Mouse (Mus musculus) v-Abl transformed pro-B cells (cell line): ENCODE measurements around the gene Fam213a.

ENCODE experiments used
- in situ Hi-C, 2 experiments: fragments of 400-800 bp; cut with MboI; formaldehyde crosslinking; loops; one replicate each; pipeline ENCODE4 v1.15.1; 2025; ENCODE audit not compliant: unreplicated experiment in 2 of 2

The Fam213a gene

DNA sequence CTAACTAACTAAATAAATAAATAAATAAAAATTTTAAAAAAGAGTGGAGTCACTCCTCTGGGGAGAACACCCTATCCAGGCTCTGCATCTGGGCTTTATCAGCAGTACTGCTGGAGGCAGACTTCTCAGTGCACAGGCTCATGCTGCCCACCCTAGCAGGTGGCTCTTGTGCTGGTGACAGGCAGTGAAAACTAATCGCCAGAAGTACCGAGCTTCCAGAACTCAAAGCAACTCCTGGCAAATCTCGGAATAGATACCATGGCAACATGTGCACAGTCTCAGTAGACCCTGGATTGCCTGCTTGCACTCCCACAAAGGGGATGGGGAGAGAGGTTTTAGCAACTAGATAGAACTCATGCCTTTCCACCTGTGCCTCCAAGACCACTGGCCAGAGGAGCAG is 6.7 kb downstream of the Fam213a start:
- in situ Hi-C loops = loop anchor here in 1 of 2 experiments (25.0 kb wide), 1 partner anchor 1620 kb away; no protein-coding TSS in a partner anchor

DNA sequence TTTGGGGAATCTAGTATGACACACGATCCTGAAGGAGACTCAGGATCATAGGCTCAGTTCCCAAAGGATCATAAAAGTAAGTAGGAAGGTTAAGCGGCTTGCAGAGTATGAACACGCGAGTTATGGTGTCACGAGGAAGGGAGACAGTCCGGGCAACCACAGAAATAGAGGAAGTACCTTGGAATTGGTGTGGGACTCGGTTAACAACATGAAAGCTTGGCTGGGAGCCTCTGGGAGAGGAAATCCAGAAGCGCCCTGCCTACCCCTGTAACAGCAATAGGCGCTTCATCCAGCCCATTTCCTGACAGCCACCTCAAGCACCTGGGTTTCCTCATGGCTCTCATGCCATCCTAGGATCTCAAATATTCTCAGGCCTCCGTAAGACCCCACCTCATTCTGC is 7.3 kb downstream of the Fam213a start:
- in situ Hi-C loops = loop anchor here in 1 of 2 experiments (25.0 kb wide), 1 partner anchor 1619 kb away; no protein-coding TSS in a partner anchor

DNA sequence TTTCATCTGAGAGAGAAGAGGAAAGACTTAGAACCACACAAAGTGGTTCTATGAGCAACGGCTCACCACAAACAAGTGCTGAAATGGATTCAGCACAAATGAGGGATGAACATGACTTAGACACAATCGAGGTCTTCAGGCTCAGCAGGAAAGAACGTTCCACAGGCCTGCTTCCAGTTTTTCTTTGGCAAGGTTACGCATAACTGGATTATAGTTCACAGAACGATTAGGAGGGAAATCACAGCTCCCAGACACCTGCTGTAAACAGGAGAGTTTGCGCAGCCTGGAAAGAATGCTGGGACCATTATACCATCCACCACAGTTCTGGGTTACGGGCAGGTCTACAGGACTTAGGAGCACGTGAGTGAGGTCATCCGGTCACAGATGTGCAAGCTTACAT is 7.9 kb downstream of the Fam213a start:
- in situ Hi-C loops = loop anchor here in 1 of 2 experiments (25.0 kb wide), 1 partner anchor 1618 kb away; no protein-coding TSS in a partner anchor

DNA sequence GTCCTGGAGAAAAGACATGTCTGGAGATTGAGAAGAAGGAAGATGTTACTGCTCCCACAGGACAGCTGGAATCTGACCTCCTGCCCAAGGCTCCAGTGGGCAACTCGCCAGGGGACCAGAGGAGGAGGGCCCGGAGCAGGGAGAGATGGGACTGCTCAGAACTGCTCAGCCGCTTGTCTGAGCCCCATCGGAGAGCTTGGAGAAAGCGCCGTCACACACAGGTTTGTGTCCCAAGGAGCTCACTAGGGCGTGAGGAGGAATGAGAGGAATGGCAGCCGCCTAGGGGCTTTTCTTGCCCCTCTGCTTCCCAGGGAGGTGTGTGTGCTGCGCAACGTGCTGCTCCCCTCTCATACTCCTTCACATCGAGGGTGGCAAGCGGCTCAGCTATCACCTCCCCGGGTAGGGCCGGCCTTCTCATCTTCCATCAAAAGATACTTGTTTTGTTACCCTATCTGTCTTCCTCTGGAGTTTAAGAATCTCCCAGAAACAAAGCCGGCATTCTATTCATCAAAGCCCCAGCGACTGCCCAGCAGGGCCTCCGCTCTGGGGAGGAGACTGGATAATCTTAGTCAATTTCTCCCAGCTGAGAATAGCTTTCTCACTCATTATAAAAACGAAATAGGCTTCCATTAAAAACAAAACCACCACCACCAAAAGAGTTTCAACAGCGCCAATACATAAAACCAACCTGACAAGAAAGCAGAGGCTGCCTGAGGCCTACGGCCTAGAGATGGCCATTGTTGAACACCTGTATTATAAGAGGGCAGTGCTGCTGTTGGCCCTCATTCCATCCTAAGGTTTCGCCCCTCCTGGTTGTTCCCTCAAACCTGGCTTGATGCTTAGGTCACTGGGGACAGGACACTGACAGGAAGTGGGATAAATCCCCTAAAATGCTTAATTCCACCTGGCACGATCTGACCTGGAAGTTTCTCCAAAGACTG is 9.1 kb downstream of the Fam213a start:
- in situ Hi-C loops = loop anchor here in 1 of 2 experiments (25.0 kb wide), 1 partner anchor 1617 kb away; no protein-coding TSS in a partner anchor

DNA sequence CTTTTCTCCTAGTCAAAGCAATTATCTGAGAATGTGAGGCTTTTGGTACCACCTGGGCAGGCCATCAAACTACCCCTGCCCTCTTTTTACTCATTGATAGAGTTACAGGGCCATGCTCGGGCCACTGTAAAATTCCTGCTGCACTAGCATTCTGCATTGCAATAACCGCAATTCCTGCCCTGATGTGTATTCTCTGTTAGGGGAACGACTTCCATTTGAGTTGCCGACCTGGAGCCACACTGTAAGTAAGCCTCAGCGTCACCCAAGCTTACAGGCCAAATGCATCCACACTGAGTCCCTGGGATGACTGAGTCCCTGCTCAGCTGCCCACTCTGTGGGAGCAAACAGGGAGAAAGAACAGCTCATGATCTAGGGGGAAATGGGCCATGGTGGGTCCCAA is 12.0 kb downstream of the Fam213a start:
- in situ Hi-C loops = loop anchor here in 1 of 2 experiments (25.0 kb wide), 1 partner anchor 1614 kb away; no protein-coding TSS in a partner anchor

DNA sequence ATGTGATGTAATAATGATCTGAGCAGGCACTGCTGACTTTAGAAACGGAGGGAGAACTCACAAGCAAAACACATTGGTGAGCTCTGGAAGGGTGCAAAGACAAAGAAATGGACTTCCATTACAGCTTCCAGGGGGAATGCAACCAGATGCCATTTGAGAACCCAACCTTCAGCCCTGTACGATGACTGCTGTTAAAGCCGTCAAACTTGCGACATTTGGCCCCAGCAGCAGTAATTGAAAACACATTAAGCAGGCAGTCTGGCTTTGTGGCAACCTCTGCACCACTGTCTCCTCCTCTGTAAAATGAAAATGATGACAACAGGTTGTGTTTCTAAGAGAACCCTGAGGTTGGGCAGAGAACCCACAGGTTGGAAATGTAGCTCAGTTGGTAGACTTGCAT is 12.8 kb downstream of the Fam213a start:
- in situ Hi-C loops = loop anchor here in 1 of 2 experiments (25.0 kb wide), 1 partner anchor 1614 kb away; no protein-coding TSS in a partner anchor

DNA sequence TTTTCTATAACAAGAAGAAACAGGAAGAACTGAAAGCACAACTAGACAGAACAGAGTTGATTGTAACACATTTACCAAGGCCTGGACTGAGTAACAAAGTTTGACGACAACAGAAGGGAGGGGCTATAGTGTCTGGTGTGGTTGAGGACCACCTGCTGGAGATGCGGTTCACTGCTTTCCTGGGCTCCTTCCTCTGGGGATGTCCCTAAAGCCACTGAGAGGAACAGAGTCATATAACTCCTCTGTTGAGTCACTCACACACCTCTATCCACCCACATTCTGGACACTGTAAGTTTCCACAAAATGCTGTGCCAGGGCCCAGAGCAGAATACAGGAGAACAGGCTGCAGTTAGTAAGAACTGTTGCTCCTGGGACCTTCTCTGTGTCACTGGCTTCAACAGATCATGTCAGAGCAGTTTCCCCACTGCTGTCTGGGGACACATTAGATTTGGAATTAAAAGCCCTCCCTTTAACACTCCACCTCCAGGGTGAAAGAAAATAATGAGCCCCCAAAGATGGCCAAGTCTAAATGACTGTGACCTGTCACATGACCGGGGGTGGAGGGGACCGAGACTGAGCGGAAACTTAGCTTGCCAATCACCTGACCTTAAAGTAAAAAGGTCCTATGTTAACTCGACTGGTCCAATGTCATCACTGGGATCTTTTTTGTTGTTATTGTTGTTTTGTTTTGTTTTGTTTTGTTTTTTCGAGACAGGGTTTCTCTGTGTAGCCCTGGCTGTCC is 13.5 kb downstream of the Fam213a start:
- in situ Hi-C loops = loop anchor here in 1 of 2 experiments (25.0 kb wide), 1 partner anchor 1613 kb away; no protein-coding TSS in a partner anchor

DNA sequence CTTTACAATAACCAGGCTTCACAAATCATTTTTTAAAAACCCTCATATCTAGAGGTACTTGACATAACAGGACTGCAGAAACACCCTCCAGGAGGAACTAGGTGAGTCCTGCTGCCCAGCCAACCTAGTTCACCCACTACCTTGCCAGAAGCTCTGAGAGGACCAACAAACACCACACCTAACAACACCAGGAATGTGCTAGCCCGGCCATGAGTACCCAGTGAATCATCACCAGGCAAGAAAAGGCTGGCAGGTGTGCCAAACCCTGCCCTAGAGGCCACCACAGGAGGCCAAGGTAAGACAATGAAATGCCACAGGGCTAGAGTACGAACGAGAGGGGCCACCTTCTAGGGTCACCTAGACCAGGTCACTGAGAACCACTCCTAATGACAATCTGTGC is 17.4 kb downstream of the Fam213a start:
- in situ Hi-C loops = no loop called here

DNA sequence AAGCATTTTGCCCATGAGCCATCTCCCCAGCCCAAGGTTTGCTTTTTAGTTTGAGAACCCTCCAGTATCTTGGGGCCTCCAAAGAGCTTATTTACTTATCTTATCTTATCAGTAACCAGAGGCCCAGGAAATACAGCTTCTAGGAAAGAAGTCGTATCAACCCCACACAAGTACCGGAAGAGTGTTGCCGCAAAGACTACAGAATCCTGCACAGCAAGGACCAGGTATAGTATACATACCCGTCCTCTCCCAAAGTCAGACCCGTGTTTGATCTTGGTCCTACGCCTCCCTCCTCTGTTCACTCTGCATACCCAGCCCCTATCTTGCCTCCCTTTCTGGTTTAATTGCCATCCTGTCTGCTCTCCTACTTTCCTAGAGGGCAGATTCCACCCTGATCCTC is 21.1 kb downstream of the Fam213a start:
- in situ Hi-C loops = no loop called here

DNA sequence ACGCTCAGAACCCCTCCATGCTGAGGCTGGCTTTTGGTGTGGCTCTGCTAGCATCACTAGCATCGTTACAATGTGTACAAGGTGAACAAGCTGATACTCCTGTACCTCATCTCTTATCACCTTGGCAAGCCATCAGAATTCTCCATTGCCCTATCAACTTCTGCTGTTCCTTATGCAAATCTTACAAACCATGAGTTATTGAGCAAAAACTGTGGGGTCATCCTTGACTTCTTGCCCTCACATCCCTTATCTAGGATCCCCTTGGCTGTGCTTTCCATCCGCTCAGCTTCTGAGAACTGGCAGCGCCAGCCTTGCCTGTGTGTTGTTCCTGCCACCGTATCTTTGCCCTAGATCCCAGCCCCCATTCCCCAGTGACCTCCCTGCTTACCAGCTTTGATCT is 24.8 kb downstream of the Fam213a start:
- in situ Hi-C loops = no loop called here

DNA sequence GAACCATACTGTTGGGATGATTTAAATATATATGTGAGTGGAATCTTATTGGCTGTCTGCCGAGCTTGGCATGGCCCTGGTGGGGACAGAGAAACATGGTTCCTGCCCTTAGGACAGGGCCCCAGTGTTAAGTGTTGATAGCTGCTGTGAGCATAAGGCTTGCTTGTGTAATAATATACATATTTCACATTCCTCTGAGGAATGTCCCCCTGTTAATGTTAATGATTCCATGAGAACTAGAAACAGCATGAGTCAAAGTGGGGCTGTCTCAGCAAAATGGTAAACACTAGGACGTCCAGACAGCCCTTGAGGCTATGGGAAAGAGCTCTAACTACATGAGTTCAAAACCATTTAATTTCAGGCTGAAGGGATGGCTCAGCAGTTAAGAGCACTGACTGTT is 26.4 kb downstream of the Fam213a start:
- in situ Hi-C loops = no loop called here

DNA sequence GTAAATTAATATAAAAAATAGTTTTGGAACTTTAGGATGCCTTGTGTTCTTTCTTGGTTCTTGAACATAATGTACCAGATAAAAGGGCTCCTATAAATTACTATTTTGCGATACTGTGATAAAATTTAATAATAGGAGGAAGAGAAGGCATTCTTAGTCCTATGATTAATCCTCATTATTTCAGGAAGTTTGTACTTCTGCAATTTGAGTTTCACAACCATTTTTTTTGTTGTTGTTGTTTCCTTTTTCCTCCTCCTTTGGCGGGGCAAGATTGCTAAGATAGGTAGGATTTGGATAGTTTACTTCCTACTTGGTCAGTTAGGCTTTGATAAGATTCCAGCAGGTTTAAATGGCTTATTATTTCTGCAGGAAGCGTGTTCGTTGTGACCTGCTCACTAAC is 28.0 kb downstream of the Fam213a start:
- in situ Hi-C loops = no loop called here

DNA sequence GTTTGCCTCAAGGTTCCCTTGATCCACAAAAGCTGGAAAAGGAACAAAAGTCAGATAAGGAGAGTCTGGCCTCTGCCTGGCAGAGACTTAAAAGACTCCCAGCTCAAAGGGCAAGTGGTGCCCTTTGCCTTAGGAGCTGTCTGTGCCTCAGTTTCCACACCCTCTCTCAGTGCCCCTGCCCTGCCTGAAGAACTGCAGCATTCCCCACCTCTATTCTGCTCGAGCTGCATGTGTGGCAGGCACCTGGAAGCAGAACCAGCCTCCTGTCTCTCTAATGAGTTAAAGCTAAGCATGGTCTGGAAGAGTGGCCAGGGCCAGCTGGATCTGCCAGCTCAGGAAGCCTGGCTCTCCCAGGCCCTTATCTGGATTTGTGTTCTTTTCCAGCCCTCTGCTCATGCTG is 33.9 kb downstream of the Fam213a start:
- in situ Hi-C loops = loop anchor here (5.0 to 10.0 kb wide), 4 partner anchors 53 to 1447 kb away; no protein-coding TSS in a partner anchor

DNA sequence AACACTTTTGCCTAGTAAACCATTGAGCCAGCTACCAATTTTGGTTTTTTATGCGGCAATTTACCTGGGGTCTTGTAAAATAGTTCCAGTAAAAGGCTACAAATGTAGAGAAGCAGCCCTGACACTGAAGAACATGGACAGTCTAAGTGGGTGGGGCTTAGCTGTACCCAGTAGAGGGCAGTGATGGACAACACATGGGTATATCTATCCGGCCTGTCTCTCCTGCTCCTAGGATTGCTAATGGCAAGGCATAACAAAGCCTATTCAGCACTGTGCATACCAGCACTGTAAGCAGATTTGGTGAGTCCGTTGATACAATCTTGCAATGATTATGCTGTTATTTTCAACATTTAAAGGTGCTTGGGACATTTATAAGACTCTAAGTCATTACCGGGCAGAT is 34.6 kb downstream of the Fam213a start:
- in situ Hi-C loops = loop anchor here (5.0 to 10.0 kb wide), 4 partner anchors 53 to 1447 kb away; no protein-coding TSS in a partner anchor

DNA sequence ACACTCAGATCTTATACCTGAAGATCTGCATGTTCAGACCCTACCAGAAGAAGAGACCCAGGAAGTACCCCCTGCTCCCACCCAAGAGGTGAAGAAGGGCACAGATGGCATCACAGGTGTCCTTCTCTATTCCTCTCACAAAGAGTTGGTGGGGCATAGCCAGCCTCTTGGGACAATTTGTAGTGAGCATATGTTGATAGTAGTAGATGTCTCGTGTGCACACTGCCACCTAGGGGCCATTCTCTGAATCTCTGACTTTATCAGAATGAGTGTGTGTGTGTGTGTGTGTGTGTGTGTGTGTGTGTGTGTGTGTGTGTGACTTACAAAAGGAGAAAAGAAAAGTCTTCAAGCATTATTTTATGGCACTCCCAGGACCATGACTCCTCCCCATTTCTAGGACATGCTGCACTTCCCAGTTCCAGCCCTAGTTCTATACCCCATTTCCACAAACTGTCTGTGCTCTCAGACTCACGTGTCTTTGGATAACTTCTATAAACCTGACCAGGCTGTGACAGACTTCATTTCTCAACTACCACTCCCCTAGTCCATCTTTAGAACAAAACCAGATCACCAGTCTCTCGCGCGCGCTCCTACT is 38.4 kb downstream of the Fam213a start:
- in situ Hi-C loops = loop anchor here (5.0 to 10.0 kb wide), 4 partner anchors 57 to 1443 kb away; no protein-coding TSS in a partner anchor

DNA sequence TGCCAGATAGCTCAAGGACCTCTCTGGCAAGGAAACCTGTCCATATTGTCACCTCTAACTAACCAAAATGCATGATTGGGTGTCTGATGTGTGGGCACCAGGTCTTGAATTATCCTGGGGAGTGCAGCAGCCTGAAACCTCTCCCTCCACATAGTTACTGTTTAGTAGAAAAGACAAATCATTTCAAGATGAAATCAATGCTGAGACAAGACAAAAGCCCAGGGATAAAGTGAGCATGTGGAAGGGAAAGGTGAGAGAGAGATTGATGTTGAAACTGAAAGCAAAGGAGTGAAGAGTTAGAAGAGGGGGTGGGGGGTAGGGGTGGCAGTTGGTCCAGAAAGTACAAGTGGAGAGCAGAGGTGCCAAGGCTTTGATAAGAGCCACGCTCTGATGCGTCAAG is 45.5 kb downstream of the Fam213a start:
- in situ Hi-C loops = no loop called here

DNA sequence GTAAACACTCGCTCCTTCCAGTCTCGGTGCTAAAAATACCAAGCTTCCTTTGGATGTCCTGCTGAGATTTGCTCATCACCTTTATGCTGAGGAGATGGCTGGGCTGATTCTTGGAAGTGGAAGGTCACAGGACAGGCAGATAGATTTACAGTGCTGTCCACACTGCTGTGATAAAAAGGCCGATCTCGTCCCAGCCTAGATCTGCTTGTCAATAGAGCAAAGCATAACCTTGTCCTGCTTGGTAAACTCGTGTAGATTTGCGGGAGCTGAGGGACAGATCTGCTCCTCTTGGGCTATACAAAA is 46.0 kb downstream of the Fam213a start:
- in situ Hi-C loops = no loop called here

DNA sequence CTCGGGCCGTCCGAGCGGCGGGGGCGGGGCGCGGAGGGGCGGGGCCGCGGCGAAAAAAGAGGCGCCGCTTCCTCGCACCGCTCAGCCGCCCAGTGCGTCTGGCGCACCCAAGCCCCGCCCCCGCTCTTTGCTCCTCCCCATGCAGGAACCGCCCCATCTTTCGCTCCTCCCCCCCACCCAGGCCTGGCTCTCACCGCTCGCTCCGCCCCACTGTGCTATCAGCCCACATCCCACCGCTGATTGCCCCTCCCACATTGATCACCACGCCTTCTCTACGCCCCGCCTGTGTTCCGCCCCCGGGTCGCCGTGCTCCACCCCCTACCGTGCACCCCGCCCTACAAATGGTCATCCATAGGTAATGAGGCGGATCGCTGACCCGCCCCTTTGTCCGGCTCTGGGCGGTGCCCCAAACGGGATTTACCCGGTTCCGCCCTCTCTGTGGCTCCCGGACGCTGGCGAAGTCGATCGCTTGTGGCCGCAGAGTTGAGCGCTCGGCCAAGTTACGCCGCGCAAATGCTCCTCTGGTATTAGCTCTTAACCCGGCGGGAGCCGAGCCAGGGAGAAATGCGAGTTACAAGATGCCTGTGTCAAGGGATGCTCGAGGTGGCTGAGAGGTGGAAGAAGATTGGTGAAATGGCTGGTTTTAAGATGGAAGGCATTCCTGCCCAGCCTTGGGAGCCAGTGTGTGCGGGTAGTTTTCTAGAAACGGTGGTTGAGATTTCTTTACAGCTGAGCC is 46.6 kb downstream of the Fam213a start:
- in situ Hi-C loops = no loop called here

DNA sequence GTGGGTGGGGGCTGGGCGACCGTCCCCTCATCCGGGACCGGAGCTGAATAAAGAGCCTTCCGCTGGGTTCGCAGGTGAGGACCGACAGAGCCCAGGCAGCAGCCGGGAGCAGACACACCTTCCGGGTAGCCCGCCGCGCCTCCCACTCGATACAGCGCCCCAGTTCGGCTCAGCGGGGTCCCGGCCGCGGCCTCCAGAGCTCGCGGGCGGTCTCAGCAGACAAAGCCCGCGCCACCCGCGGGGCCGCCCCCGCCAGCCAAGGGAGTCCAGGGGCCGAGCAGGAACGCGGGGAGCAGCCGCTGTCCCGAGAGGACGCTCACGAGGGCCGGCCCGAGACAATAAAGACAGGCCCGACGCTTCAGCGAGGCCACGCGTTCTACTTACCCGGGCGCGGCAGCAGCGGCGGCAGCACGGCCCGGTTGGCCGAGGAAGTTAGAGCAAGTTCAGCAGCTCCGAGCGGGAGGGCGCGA is 47.2 kb downstream of the Fam213a start, which contains the start of gene Tspan14:
Tspan14 (minus strand) TSS at position 416 of the 470 bp plus-strand sequence.
- in situ Hi-C loops = no loop called here
